Mouse (Mus musculus): ENCODE data around the gene Cdx2. TPM values are rescaled to one million over a fixed set of nuclear protein-coding genes. Genes with fewer than 3 reads are reported as not detected.

The Cdx2 gene
- 0.27 and 0.39 TPM in 2 replicates for polyA plus RNA-seq (2012; rRNA removed)

GRCm38 (mm10) chr5:147306638-147307397, at the start of gene Cdx2:
Cdx2 (minus strand) TSS chr5:147307270.

GRCm38 (mm10) chr5:147322183-147322582, 15.1 kb upstream of the Cdx2 start, which contains the start of gene Urad:
Urad (minus strand) TSS chr5:147322440.

GRCm38 (mm10) chr5:147269926-147270672, 37.0 kb downstream of the Cdx2 start, which contains the start of gene Pdx1:
Pdx1 (plus strand) TSS chr5:147269959.

Other genes with a start within 250 kb of the Cdx2 start
- 35.1 and 38.3 TPM in 2 replicates for gene Lnx2, start 230.7 kb downstream of the Cdx2 start, polyA plus RNA-seq (2012; rRNA removed)
- gene Polr1d, start 230.2 kb downstream of the Cdx2 start, polyA plus RNA-seq (2012; rRNA removed), result 19.1 and 26.8 TPM in 2 replicates
- gene Gsx1, start 118.6 kb downstream of the Cdx2 start, polyA plus RNA-seq (2012; rRNA removed), result not detected in 2 replicates
- gene Pdx1, start 37.3 kb downstream of the Cdx2 start, polyA plus RNA-seq (2012; rRNA removed), result 6.1 and 6.2 TPM in 2 replicates
- gene Urad, start 15.2 kb upstream of the Cdx2 start, polyA plus RNA-seq (2012; rRNA removed), result 0.17 TPM in 1 of 2 replicates, not detected in the other
- 0.06 and 0.09 TPM in 2 replicates for gene Flt3, start 93.2 kb upstream of the Cdx2 start, polyA plus RNA-seq (2012; rRNA removed)
- gene Pan3, start 122.9 kb upstream of the Cdx2 start, polyA plus RNA-seq (2012; rRNA removed), result 3.6 and 6.7 TPM in 2 replicates

Measured in stomach, adult 2 months (tissue).